Mouse (Mus musculus): ENCODE results near the gene Kcng3. TPM values are rescaled to one million over a fixed set of nuclear protein-coding genes. Genes with fewer than 3 reads are reported as not detected.
A peak's percentile ranks its signal among the peaks of the same experiment; 100 is the strongest.

The Kcng3 gene
- polyA plus RNA-seq, 1 experiment from 2014 or later = 0.04 TPM

GRCm38 (mm10) chr17:83655732-83656131 is 24.0 kb upstream of the Kcng3 start:
- no peak overlapping the region for H3K27ac ChIP-seq (ENCODE audit: low read length)
- H3K27me3 ChIP-seq (ENCODE audit: control insufficient read depth, insufficient read depth, low read depth, low read length) = no peaks in the 10 kb centered on the region
- no peak for ATAC-seq (ENCODE audit: low read depth)
- peaks cover 67% of the 10 kb centered on the region for H3K4me1 ChIP-seq (ENCODE audit: control insufficient read depth, low read depth, low read length)
- no peak overlapping the region for H3K4me2 ChIP-seq (ENCODE audit: low read depth, low read length)
- no peak overlapping the region for H3K4me3 ChIP-seq (ENCODE audit: low read depth, low read length)
- no peaks in the 10 kb centered on the region for H3K36me3 ChIP-seq (ENCODE audit: control insufficient read depth, insufficient read depth)
- WGBS (ENCODE audit: insufficient replicate concordance) = 72% methylated on average over 3 of the region's 3 CpGs
- no peaks in the 10 kb centered on the region for H3K9me3 ChIP-seq (replicated peaks; ENCODE audit: control insufficient read depth, low read length)
- H3K9ac ChIP-seq (ENCODE audit: low read depth, low read length) = no peak overlapping the region

GRCm38 (mm10) chr17:83654651-83655136 is 23.0 kb upstream of the Kcng3 start:
- H3K4me3 ChIP-seq (ENCODE audit: low read depth, low read length) = no peak overlapping the region
- 0 out of 2 replicates have a peak overlapping the region, but pooled peaks have one; percentile 20 for H3K9ac ChIP-seq (ENCODE audit: low read depth, low read length)
- no peak for ATAC-seq (ENCODE audit: low read depth)
- H3K9me3 ChIP-seq (replicated peaks; ENCODE audit: control insufficient read depth, low read length) = no peaks in the 10 kb centered on the region
- WGBS (ENCODE audit: insufficient replicate concordance) = 35% methylated on average over 13 of the region's 13 CpGs
- H3K27ac ChIP-seq (ENCODE audit: low read length) = peak overlapping the region; percentile 55; the same call in 1 of the 2 replicates
- no peaks in the 10 kb centered on the region for H3K36me3 ChIP-seq (ENCODE audit: control insufficient read depth, insufficient read depth)
- H3K4me1 ChIP-seq (ENCODE audit: control insufficient read depth, low read depth, low read length) = peaks cover 71% of the 10 kb centered on the region
- H3K27me3 ChIP-seq (ENCODE audit: control insufficient read depth, insufficient read depth, low read depth, low read length) = no peaks in the 10 kb centered on the region
- H3K4me2 ChIP-seq (ENCODE audit: low read depth, low read length) = no peak overlapping the region

GRCm38 (mm10) chr17:83653635-83654034 is 21.9 kb upstream of the Kcng3 start:
- H3K27me3 ChIP-seq (ENCODE audit: control insufficient read depth, insufficient read depth, low read depth, low read length) = no peaks in the 10 kb centered on the region
- no peak overlapping the region for H3K4me2 ChIP-seq (ENCODE audit: low read depth, low read length)
- no peak for ATAC-seq (ENCODE audit: low read depth)
- peaks cover 63% of the 10 kb centered on the region for H3K4me1 ChIP-seq (ENCODE audit: control insufficient read depth, low read depth, low read length)
- no peaks in the 10 kb centered on the region for H3K36me3 ChIP-seq (ENCODE audit: control insufficient read depth, insufficient read depth)
- no peak overlapping the region for H3K4me3 ChIP-seq (ENCODE audit: low read depth, low read length)
- H3K9ac ChIP-seq (ENCODE audit: low read depth, low read length) = no peak overlapping the region
- H3K27ac ChIP-seq (ENCODE audit: low read length) = no peak overlapping the region; the same call in 1 of the 2 replicates
- H3K9me3 ChIP-seq (replicated peaks; ENCODE audit: control insufficient read depth, low read length) = no peaks in the 10 kb centered on the region
- 73% methylated on average over 3 of the region's 3 CpGs for WGBS (ENCODE audit: insufficient replicate concordance)

GRCm38 (mm10) chr17:83650932-83651682 is 19.4 kb upstream of the Kcng3 start:
- Histone ChIP-seq H3K4me3 (ENCODE audit: low read depth, low read length) (no peak overlapping the region), H3K9me3 (replicated peaks; ENCODE audit: control insufficient read depth, low read length) (no peaks in the 10 kb centered on the region), H3K9ac (ENCODE audit: low read depth, low read length) (peak overlapping the region; percentile 26; the same call in 1 of the 2 replicates), H3K36me3 (ENCODE audit: control insufficient read depth, insufficient read depth) (no peaks in the 10 kb centered on the region), H3K4me2 (ENCODE audit: low read depth, low read length) (peak overlapping the region; percentile 33; the same call in 1 of the 2 replicates), H3K4me1 (ENCODE audit: control insufficient read depth, low read depth, low read length) (peaks cover 47% of the 10 kb centered on the region), H3K27ac (ENCODE audit: low read length) (peak overlapping the region; percentile 81), H3K27me3 (ENCODE audit: control insufficient read depth, insufficient read depth, low read depth, low read length) (no peaks in the 10 kb centered on the region)
- peak; percentile 89 for ATAC-seq (ENCODE audit: low read depth)
- WGBS (ENCODE audit: insufficient replicate concordance) = 32% methylated on average over 7 of the region's 7 CpGs

GRCm38 (mm10) chr17:83649986-83650385 is 18.3 kb upstream of the Kcng3 start:
- Histone ChIP-seq H3K9me3 (replicated peaks; ENCODE audit: control insufficient read depth, low read length) (no peaks in the 10 kb centered on the region), H3K4me3 (ENCODE audit: low read depth, low read length) (no peak overlapping the region), H3K4me1 (ENCODE audit: control insufficient read depth, low read depth, low read length) (peaks cover 50% of the 10 kb centered on the region), H3K4me2 (ENCODE audit: low read depth, low read length) (no peak overlapping the region), H3K27me3 (ENCODE audit: control insufficient read depth, insufficient read depth, low read depth, low read length) (no peaks in the 10 kb centered on the region), H3K36me3 (ENCODE audit: control insufficient read depth, insufficient read depth) (no peaks in the 10 kb centered on the region), H3K27ac (ENCODE audit: low read length) (peak overlapping the region; percentile 81; the same call in 1 of the 2 replicates), H3K9ac (ENCODE audit: low read depth, low read length) (no peak overlapping the region)
- ATAC-seq (ENCODE audit: low read depth) = peak; percentile 63
- 43% methylated on average over 3 of the region's 3 CpGs for WGBS (ENCODE audit: insufficient replicate concordance)

GRCm38 (mm10) chr17:83647413-83647812 is 15.7 kb upstream of the Kcng3 start:
- no peaks in the 10 kb centered on the region for H3K36me3 ChIP-seq (ENCODE audit: control insufficient read depth, insufficient read depth)
- no peak overlapping the region for H3K4me3 ChIP-seq (ENCODE audit: low read depth, low read length)
- WGBS (ENCODE audit: insufficient replicate concordance) = 90% methylated on average over 7 of the region's 7 CpGs
- ATAC-seq (ENCODE audit: low read depth) = no peak
- H3K9ac ChIP-seq (ENCODE audit: low read depth, low read length) = no peak overlapping the region
- no peaks in the 10 kb centered on the region for H3K9me3 ChIP-seq (replicated peaks; ENCODE audit: control insufficient read depth, low read length)
- H3K4me2 ChIP-seq (ENCODE audit: low read depth, low read length) = no peak overlapping the region
- H3K4me1 ChIP-seq (ENCODE audit: control insufficient read depth, low read depth, low read length) = peaks cover 34% of the 10 kb centered on the region
- no peak overlapping the region for H3K27ac ChIP-seq (ENCODE audit: low read length)
- no peaks in the 10 kb centered on the region for H3K27me3 ChIP-seq (ENCODE audit: control insufficient read depth, insufficient read depth, low read depth, low read length)

GRCm38 (mm10) chr17:83646425-83647163 is 14.9 kb upstream of the Kcng3 start:
- Histone ChIP-seq H3K27me3 (ENCODE audit: control insufficient read depth, insufficient read depth, low read depth, low read length) (no peaks in the 10 kb centered on the region), H3K4me1 (ENCODE audit: control insufficient read depth, low read depth, low read length) (peaks cover 26% of the 10 kb centered on the region), H3K9ac (ENCODE audit: low read depth, low read length) (no peak overlapping the region), H3K27ac (ENCODE audit: low read length) (no peak overlapping the region), H3K9me3 (replicated peaks; ENCODE audit: control insufficient read depth, low read length) (no peaks in the 10 kb centered on the region), H3K4me2 (ENCODE audit: low read depth, low read length) (no peak overlapping the region), H3K36me3 (ENCODE audit: control insufficient read depth, insufficient read depth) (no peaks in the 10 kb centered on the region), H3K4me3 (ENCODE audit: low read depth, low read length) (no peak overlapping the region)
- WGBS (ENCODE audit: insufficient replicate concordance) = 72% methylated on average over 8 of the region's 8 CpGs
- ATAC-seq (ENCODE audit: low read depth) = no peak

- Histone ChIP-seq H3K9me3 (replicated peaks; ENCODE audit: control insufficient read depth, low read length) (no peaks in the 10 kb centered on the region), H3K4me2 (ENCODE audit: low read depth, low read length) (peak overlapping the region; percentile 30; the same call in 1 of the 2 replicates), H3K9ac (ENCODE audit: low read depth, low read length) (peak overlapping the region; percentile 27; the same call in 1 of the 2 replicates), H3K4me1 (ENCODE audit: control insufficient read depth, low read depth, low read length) (peaks cover 18% of the 10 kb centered on the region), H3K27me3 (ENCODE audit: control insufficient read depth, insufficient read depth, low read depth, low read length) (no peaks in the 10 kb centered on the region), H3K27ac (ENCODE audit: low read length) (peak overlapping the region; percentile 11; the same call in 1 of the 2 replicates), H3K4me3 (ENCODE audit: low read depth, low read length) (no peak overlapping the region), H3K36me3 (ENCODE audit: control insufficient read depth, insufficient read depth) (no peaks in the 10 kb centered on the region)
- WGBS (ENCODE audit: insufficient replicate concordance) = 23% methylated on average over 9 of the region's 9 CpGs
- ATAC-seq (ENCODE audit: low read depth) = peak; percentile 89
Observed at GRCm38 (mm10) chr17:83645226-83645808, 13.6 kb upstream of the Kcng3 start.

All from liver, embryonic 16.5 days (tissue).